6 mouse cellular contexts compared by ENCODE assay signal in genomic region chr17:8092537-8093526, GRCm38 (mm10). TPM values are rescaled to one million over a fixed set of nuclear protein-coding genes. Genes with fewer than 3 reads are reported as not detected.
"Had no signal": no experiment of that assay in that cellular context is flagged by ENCODE, and none has a peak within 500 bp of the region (broad histone marks: within the 10 kb centered on the region; RNA-seq: fewer than 3 reads in every experiment).

No protein-coding gene starts in this region.

RNA-seq across cellular contexts. Expression of gene Gm49673, which starts 54.8 kb away (rescaled TPM):
- polyA plus RNA-seq: limb, embryonic 12.5 days; liver, embryonic 13.5 days; liver, postnatal 0 days; macrophage; midbrain, embryonic 14.5 days; myocyte had no signal
